Mouse (Mus musculus) ovary, postnatal 36 days (tissue): ENCODE data around the gene Gmpr2.

Experiments used
- DNase-seq: peaks from one replicate; pipeline ENCODE4 v3.0.0; 2022; ENCODE audit warnings: low spot score, mixed read lengths

Gmpr2 gene

DNA sequence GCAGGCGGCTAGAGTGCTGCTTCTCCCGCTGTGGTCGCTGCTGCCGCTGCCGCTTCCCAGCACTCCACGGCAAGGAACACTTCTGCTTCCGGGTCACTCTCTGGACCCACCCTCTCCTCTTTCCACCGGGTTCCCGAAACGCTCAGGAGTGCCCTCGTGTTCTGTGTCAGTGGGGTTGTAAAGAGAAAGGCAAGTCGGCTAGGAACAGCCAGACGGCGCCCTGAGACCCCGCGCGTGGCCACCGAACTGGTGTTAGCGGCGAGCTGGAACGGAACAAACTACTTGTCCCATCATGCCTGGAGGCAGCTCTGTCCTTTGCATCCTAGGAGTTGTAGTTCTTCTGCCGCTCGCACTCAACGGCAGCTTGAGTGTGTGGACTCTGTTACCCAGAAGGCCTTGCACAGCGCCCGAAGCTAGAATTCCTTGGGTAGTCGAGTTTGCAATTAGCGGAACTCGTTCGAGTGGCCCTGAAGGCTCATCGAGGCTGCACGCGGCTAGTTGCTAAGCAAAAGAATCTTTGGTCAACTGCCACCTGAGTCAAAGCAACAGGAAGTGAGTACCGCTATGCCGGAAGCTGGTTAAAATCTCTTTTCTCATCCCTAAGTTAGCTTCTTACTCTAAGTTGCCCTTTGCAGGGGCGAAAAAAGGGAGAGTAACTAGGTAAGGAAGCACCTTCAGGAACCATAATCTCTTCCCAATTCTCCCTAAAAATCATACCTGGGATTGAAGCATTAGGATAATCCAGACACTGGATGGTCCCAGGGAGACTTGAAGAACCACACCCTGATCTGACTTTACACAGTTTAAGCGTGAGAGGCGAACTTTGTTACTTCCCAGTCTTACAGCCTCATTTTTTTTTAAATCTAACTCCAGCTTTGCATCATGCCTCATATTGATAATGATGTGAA is at the start of gene Gmpr2, which contains the start of gene Nedd8:
Gmpr2 (plus strand) TSS at position 109 of the 908 bp plus-strand sequence.
Nedd8 (minus strand) TSS at position 292 of the 908 bp plus-strand sequence.
- peak; percentile 85 for DNase-seq

- no peak for DNase-seq
Observed at GRCm38 (mm10) chr14:55628077-55628827, 43.5 kb upstream of the Gmpr2 start.

GRCm38 (mm10) chr14:55629312-55629711 is 42.4 kb upstream of the Gmpr2 start:
- peak; percentile 32 for DNase-seq

GRCm38 (mm10) chr14:55634874-55635522 is 36.7 kb upstream of the Gmpr2 start:
- peak; percentile 37 for DNase-seq

DNA sequence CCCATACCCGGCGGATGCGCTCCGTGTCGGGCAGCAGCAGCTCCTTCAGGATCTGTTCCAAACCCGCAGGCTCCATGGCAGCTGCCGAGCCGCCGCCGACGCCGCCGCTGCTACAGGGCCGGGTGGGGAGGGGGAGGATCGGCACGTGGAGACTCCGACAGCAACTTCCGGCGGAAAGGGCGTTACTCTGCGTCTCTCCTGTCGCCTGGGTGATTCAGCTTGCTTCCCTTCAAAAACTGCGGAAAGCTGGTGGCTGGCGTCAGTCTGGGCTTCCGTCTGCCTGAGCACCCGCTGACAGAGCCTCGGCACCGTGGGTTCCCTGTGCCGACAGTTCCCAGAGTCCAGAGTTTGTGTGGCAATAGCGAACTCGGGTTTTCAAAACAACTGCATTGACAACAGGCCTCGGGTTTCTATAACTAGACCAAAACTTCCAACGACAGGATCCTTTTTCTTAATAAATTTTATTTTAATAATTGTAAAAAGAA is 36.2 kb upstream of the Gmpr2 start, which contains the start of gene Ipo4:
Ipo4 (minus strand) TSS at position 435 of the 485 bp plus-strand sequence.
- DNase-seq = peak; percentile 82

GRCm38 (mm10) chr14:55637795-55638194 is 33.9 kb upstream of the Gmpr2 start, which contains the start of gene Gm49378:
Gene Gm49378, minus strand, starts transcription at chr14:55637895.
- no peak for DNase-seq

DNA sequence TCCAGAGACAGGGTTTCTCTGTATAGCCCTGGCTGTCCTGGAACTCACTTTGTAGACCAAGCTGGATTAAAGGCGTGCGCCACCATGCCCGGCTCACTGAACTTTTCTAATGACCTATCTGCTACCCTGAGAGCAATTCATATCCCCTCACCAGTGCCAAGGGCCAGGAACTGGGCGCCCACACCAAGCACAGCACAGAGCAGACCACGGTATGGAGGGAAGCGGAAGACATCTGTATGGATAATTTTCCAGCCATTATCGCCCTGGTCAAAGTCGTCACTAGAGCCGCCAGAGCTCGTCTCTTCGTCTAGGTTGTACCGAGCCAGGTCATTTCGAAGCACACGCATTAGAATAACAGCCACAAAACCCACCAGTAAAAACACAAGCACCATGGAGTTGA is 30.9 kb upstream of the Gmpr2 start:
- no peak for DNase-seq

GRCm38 (mm10) chr14:55641291-55641690 is 30.4 kb upstream of the Gmpr2 start:
- DNase-seq = no peak

DNA sequence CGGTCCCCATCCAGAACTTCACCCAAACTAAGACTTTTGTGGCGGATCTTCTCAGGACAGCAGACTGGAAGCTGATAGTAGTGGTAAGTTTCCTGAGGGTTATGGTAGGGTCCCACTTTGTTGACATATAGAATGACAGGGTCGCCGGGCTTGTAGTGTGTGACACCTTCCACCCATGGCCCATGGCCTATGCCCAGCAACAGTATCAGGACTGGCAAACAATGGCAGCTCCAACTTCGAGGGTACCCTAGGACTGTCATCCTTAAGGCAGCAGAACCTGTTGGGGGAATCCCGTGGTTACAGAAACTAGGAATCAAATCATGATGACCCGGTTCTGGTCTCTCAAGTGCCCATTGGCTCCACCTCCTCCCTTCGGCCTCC is 29.1 kb upstream of the Gmpr2 start:
- no peak for DNase-seq

DNA sequence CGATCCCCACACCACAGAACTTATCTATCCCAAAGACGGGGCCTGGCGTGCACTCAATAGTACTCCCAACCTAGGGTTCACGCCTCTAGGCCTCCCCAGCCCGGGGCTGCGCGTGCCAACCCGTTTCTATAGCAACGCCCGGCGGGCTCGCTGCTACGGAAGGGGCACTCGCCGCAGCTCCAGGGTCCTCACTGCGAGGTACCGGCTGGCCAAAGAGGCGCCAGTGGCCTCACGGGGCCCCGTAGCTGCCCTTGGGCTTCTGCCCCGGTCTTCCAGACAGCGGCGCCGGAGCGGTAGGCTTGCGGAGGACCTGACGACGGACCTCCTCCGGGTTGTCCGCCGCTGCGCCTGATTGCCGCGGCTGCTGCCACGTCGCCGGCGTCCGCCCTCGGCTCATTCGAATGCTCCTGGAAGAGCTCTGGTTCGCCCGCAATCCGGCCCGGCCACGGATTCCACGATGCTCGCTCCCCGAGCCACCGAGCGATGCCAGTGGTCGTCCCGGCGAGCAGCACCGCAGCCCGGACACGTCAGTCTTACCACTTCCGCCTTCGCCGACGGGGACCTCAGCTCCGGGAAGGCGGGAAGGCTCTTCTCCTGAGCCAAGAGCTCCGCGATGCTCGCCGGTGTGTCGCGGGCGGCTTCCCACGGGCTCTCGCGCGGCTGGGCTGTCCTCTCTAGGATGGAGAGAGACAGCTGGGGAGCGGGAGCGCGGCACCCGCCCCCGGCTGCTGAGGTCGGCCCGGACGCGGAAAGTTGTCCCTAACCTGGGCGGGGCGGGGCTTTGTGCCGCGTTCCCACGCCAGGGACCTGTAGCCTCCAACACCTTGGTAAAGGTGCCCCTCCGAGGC is 28.5 kb upstream of the Gmpr2 start, which contains the start of gene Tm9sf1:
Tm9sf1 (minus strand) TSS at position 747 of the 848 bp plus-strand sequence.
- peak; percentile 89 for DNase-seq

- no peak for DNase-seq
Observed at GRCm38 (mm10) chr14:55644261-55644888, 27.4 kb upstream of the Gmpr2 start.

DNA sequence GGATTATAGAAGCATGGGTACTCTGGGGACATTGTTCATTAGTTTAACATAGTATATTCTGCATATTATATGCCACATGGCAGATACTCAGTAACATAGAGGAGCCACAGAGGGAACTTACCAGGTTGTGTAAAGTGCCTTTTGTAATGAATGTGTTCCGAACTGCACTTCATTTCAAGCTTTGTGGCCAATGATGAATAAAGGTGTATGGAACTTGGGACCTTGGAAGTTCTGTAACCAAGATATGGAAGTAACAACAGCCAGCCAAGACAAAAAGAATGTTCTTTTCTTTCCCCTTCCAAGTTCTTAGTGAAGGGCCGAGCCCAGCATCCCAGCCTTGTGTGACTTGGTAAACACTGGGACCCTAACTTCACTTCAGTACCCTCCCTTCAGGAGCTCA is 21.9 kb upstream of the Gmpr2 start, which contains the start of gene Tssk4:
Tssk4 (plus strand) TSS at position 301 of the 400 bp plus-strand sequence.
- DNase-seq = no peak

GRCm38 (mm10) chr14:55651528-55651927 is 20.2 kb upstream of the Gmpr2 start:
- DNase-seq = no peak

- DNase-seq = no peak
Observed at GRCm38 (mm10) chr14:55656935-55657334, 14.8 kb upstream of the Gmpr2 start.

DNA sequence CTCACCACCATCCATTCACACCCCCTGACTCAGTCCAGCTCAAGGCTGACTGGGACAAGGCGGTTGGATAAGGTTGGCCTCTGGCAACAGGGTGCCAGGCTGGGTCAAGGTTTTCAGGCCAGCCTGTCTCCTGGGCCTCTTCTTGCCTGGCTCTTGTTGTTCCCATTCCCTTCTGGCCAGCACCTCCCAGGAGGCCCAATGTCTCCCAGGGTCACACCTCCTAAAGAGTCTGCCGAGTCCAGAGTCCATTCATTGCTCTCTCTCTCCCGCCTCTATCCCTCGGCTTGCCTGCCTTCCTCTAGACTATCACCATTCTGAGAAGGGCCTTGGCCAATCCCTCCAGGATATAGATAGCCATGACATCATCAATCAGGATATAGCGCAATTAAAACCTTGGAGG is 13.7 kb upstream of the Gmpr2 start:
- DNase-seq = no peak

DNA sequence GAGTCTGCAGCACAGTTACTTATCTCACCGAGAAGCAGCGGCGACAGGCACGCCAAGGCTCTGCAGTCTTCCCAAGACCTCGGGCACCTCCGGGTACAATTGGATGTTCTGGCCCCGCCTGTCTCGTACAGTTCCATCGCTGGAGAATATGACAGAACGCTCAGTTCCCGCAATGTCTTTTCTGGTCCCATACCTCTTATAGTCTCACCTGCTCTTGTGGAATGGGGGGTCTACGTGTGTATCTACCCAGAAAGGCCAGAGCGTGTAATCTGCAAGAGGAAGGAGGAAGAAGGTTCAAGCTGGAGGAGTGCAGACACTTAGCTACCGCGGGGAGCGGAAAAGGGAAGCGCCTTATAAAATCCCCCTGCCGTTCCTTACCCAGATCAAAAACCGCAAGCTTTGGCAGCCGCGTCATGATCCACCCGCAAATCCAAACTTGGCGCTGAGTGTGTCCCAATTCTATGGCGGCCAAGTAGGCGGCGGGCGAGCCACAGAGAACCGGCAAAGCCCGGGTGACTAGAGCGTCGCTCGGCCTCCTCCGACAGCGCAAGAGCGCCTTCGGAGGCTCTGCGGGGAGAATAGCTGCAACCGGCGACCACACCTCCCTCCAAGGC is 11.7 kb upstream of the Gmpr2 start, which contains the start of gene Mdp1:
Mdp1 (minus strand) TSS at position 549 of the 614 bp plus-strand sequence.
- peak; percentile 80 for DNase-seq

DNA sequence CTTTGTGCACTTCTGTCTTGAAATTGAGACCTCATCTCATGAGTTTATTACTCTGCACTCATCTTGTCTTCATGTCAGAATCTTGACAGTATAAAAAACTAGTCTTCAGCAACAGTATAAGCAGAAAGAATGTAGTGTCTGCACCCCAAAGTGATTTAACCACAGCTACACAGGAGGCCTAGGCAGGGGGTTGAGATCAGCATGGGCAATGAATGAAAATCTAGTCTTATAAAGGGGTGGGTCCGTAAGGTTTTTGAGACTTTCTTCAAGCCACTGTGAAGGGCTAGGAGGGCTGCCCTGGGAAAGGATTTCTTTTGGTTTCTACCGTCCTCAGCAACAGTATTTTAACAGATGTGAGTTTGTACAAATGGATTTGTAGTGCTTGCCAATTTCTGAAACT is 11.1 kb upstream of the Gmpr2 start:
- DNase-seq = no peak

DNA sequence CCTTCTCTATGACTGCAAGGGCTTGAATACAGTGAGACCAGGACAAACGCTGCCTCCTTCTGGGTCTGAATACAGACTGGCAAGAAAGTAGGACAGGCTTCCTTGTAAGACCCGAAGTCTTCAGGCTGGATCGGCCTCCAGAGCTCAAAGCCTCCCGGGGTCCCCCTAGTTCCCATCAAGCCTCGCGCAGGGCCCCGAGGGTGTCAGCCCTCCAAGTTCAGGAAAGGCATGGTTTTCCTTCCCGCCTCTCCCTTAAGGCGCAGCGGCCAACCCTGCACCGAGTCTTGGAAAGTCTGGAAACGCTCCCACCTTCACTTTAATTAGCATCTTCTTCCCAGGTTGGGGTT is 282 bp upstream of the Gmpr2 start:
- no peak for DNase-seq

DNA sequence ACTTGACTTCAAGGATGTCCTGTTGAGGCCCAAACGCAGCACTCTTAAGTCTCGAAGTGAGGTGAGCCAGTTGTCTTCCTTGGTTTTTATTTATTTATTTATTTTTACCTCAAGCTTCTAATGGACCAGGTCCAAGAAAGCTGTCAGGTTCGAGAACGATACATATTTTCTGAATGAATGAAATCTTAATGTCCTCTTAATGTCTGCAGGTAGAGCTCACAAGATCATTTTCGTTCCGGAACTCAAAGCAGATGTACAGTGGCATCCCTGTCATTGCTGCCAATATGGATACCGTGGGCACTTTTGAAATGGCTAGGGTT is 960 bp downstream of the Gmpr2 start:
- DNase-seq = no peak

DNA sequence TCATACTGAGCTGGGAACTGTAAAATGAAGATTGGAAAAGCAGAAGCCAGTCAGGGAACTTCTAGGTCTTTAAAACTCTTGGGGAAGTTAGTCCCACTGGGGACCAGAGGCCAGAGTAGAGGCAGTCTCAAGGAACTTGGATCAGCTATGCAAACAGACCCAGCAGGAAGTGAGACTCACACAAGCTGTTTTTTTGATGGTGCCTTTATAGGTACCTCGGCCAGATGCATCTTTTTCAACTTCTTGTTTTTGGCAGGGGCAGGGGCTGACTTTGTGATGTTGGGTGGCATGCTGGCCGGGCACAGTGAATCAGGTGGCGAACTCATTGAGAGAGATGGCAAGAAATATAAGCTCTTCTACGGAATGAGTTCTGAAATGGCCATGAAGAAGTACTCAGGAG is 5.9 kb downstream of the Gmpr2 start:
- no peak for DNase-seq
